Mouse (Mus musculus): ENCODE results near the gene Odf2l.

Gene Odf2l

GRCm38 (mm10) chr3:145198050-145198449 lies 79.7 kb downstream of the Odf2l start:
- in situ Hi-C loops (cut with MboI, MseI) = no loop called here
